In the genomic region with DNA sequence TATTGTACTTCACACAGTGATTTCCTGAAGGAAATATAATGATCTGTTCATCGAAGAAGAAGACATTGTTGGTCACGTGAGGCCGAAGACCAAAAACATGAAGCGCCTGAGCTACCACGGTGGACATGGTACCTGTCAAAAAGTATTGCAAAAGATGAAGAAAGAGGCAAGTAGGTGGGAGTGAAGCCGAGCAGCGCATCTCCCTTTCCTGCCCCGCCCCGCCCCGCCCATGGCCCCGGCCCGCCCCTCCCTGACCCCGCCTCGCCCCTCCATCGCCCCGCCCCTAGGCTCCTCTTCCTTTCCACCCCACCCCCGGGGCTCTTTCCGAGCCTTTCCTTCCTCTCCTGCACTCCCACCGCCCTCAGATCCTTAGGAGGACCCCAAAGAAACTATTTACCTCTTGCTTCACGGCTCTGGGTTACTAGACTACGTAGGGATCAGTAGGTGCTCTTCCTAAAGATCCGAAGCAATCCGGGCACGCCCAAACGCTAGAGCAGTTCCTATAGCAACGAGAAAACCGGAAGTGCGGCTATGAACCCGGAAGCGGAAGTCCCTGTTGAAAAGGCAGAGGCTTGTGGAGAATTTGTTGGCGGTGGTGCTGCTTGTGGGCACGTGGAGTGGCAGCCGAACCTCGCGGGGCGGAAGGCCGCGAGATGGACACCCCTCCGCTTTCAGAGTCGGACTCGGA, we compare ENCODE assay signal across 1 mouse cellular context.
A peak's percentile ranks its signal among the peaks of the same experiment; 100 is the strongest.
TF ChIP-seq lines count a peak whose summit lies in the region.

TSS of gene Cfap57 (minus strand) at position 499 of the 688 bp plus-strand sequence.
TSS of gene Ebna1bp2 (plus strand) at position 521 of the 688 bp plus-strand sequence.

TF ChIP-seq in CH12.LX, 34 proteins besides CTCF, POLR2A, EP300 and RAD21:
- TF ChIP-seq MXI1 (IDR thresholded peaks at IDR 0.05; ENCODE audit: low read depth, low read length) = peak; percentile 100
- TF ChIP-seq CHD2 (IDR thresholded peaks at IDR 0.05; ENCODE audit: low read length) = peak; percentile 77
- no peak for TF ChIP-seq ZKSCAN1 (IDR thresholded peaks at IDR 0.05; ENCODE audit: borderline replicate concordance, low read depth, low read length)
- TF ChIP-seq USF1 (IDR thresholded peaks at IDR 0.05; ENCODE audit: low read depth, low read length) = peak; percentile 39
- TF ChIP-seq ZC3H11A (IDR thresholded peaks at IDR 0.05; ENCODE audit: low read depth, low read length) = no peak
- no peak for TF ChIP-seq SMC3 (IDR thresholded peaks at IDR 0.05; ENCODE audit: low read depth, low read length)
- TF ChIP-seq POLR2AphosphoS2 (IDR thresholded peaks at IDR 0.05; ENCODE audit: low read depth, low read length) = peak; percentile 87
- TF ChIP-seq KAT2A (IDR thresholded peaks at IDR 0.05; ENCODE audit: insufficient replicate concordance, low read length) = peak; percentile 76; the same call in 1 of the 2 replicates
- peak; percentile 77 for TF ChIP-seq TCF12 (IDR thresholded peaks at IDR 0.05; ENCODE audit: low read depth, low read length)
- no peak for TF ChIP-seq JUND (conservative IDR thresholded peaks at IDR 0.05; ENCODE audit: low read depth, low read length)
- no peak for TF ChIP-seq RCOR1 (conservative IDR thresholded peaks at IDR 0.05; ENCODE audit: low read depth, low read length)
- TF ChIP-seq GABPA (IDR thresholded peaks at IDR 0.05; ENCODE audit: insufficient replicate concordance, low read depth, low read length) = no peak
- TF ChIP-seq SIN3A (IDR thresholded peaks at IDR 0.05; ENCODE audit: low read length) = peak; percentile 100
- peak; percentile 96 for TF ChIP-seq MAX (IDR thresholded peaks at IDR 0.05; ENCODE audit: low read length)
- no peak for TF ChIP-seq ETS1 (conservative IDR thresholded peaks at IDR 0.05; ENCODE audit: low read depth, low read length)
- TF ChIP-seq NELFE (IDR thresholded peaks at IDR 0.05; ENCODE audit: low read depth, low read length) = peak; percentile 91
- peak; percentile 98 for TF ChIP-seq MYC (IDR thresholded peaks at IDR 0.05; ENCODE audit: low read depth, low read length)
- TF ChIP-seq JUN (IDR thresholded peaks at IDR 0.05; ENCODE audit: insufficient read depth, low read depth, low read length) = no peak
- no peak for TF ChIP-seq NRF1 (IDR thresholded peaks at IDR 0.05; ENCODE audit: low read depth, low read length)
- TF ChIP-seq ZNF384 (IDR thresholded peaks at IDR 0.05; ENCODE audit: low read depth, low read length) = no peak
- TF ChIP-seq TBP (conservative IDR thresholded peaks at IDR 0.05; ENCODE audit: low read depth, low read length) = no peak; the same call in 1 of the 2 replicates
- TF ChIP-seq MAZ (IDR thresholded peaks at IDR 0.05; ENCODE audit: low read depth, low read length) = peak; percentile 88
- TF ChIP-seq BHLHE40 (IDR thresholded peaks at IDR 0.05; ENCODE audit: low read depth, low read length) = peak; percentile 58
- no peak for TF ChIP-seq CHD1 (IDR thresholded peaks at IDR 0.05; ENCODE audit: low read depth, low read length)
- no peak for TF ChIP-seq UBTF (IDR thresholded peaks at IDR 0.05; ENCODE audit: low read depth, low read length)
- TF ChIP-seq IRF4 (IDR thresholded peaks at IDR 0.05; ENCODE audit: low read depth, low read length) = peak; percentile 21; the same call in 1 of the 2 replicates
- no peak for TF ChIP-seq PAX5 (IDR thresholded peaks at IDR 0.05; ENCODE audit: low read length)
- TF ChIP-seq ELF1 (IDR thresholded peaks at IDR 0.05; ENCODE audit: low read depth, low read length) = peak; percentile 99
- peak; percentile 63; the same call in 1 of the 2 replicates for TF ChIP-seq ZMIZ1 (IDR thresholded peaks at IDR 0.05; ENCODE audit: low read depth, low read length)
- peak; percentile 89 for TF ChIP-seq HCFC1 (IDR thresholded peaks at IDR 0.05; ENCODE audit: low read depth, low read length)
- peak; percentile 13; the same call in 1 of the 2 replicates for TF ChIP-seq USF2 (conservative IDR thresholded peaks at IDR 0.05; ENCODE audit: low read depth, low read length)
